Mouse (Mus musculus) megakaryocyte, embryonic 14.5 days (primary cell): ENCODE data around the gene Syndig1l.

Experiments
- FLI1 ChIP-seq: IDR thresholded peaks from 2 replicates; pipeline ENCODE4 v1.6.1; 2012; ENCODE audit warnings: low read length, inconsistent platforms, mixed read lengths
- GATA1 ChIP-seq: IDR thresholded peaks from 3 replicates; pipeline ENCODE4 v1.6.1; 2012; ENCODE audit warnings: mixed read lengths, low read length, inconsistent platforms, borderline replicate concordance

- no peak for TF ChIP-seq FLI1
- TF ChIP-seq GATA1 = no peak
Measured at GRCm38 (mm10) chr12:84687531-84687930, 11.1 kb downstream of the Syndig1l start.
